Mouse (Mus musculus) heart, postnatal 4 days (tissue): ENCODE data around the gene Brpf1. TPM values are rescaled to one million over a fixed set of nuclear protein-coding genes. Genes with fewer than 3 reads are reported as not detected.

Experiments used
- DNase-seq: peaks from one replicate; pipeline ENCODE4 v3.0.0; 2021
- total RNA-seq, 2 experiments: library from RNA; stranded (reverse); gene quantifications; 2 replicates each; pipeline ENCODE4 v1.2.3; 2021

Gene Brpf1
- 10 to 100 TPM; 21.8 to 23.8 TPM for total RNA-seq

DNA sequence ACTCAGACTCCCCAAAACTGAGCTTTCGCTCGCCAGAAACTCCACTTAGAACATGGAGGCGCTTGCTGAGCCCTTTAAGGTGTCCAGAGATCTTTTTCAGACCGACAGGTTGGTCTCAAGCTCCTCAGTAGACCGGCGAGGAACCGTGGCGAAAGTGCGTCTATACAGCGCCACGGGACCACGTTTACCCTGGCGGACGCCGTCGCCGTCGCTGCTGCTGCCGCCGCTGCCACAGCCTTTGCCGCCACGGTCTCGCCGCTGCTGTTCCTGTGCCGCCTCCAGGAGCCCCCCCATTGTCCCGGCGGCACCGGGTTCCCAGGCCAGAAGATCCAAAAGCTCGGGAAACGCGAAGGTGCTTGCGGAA lies at the start of gene Brpf1:
Gene Brpf1 (plus strand): TSS at position 152 of the 364 bp plus-strand sequence.
- no peak for DNase-seq

DNA sequence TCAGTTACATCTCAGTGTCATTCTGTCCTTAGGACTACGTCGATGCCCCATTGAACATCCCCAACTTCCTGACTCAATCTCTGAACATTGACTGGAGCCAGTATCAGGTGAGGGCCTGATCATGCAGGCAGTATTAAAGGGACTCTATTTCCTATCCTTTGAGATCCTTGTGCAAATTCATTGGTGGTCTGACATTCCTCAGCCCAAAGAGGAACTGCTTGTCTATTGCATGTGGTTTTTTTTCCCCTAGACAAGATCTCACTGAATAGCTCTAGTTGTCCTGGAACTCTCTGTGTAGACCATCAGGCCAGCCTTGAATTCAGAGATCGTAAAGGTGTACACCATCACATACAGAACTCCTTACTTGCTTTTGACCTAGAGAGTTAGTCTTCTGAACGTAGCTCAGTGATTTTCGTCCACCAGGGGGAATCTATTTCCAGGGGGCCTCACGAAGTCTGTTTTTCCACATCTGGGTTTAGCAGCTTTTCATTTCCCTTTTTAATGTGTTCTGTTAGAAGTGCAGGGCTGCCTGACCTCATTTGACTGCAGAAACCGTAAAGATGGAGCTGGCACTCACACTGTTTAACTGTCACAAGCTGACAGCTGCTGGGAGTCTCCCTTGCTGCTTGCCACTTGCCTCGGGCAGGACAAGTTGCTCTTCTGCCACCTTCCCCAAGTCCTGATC lies 45.6 kb upstream of the Brpf1 start:
- no peak for DNase-seq

DNA sequence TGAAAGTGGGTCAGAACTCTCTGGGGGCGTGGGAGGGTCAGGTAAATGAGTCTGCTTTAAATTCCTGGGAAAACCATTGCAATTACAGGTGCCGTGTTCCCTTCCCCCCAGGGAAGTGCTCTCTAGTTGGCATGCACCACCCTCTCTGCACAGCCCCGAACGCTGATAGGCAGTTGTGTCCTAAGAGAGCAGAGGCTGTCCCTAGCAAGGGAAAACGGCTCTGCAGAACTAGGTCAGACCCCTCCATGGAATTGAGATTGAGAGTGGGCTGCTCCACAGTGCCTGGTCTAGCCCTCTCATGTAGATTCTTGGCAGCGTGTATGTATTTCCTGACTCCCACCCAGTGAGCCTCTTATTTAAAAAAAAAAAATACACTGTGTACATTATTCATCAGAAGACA lies 43.4 kb upstream of the Brpf1 start:
- DNase-seq = no peak

DNA sequence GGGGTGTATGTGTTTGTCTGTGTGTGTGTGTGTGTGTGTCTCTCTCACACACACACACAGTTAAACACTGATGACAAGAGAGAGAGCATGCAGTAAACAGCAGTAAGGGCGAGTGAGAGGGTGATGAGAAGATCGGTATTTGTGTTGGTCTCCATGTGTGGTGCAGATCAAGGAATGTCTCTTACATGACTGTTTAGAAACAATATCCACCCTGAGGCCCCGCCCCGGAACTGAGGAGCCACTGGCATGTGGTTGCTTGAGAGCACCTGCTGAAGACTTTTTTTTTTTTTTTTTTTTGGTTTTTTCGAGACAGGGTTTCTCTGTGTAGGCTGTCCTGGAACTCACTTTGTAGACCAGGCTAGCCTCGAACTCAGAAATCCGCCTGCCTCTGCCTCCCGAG lies 42.5 kb upstream of the Brpf1 start:
- no peak for DNase-seq

DNA sequence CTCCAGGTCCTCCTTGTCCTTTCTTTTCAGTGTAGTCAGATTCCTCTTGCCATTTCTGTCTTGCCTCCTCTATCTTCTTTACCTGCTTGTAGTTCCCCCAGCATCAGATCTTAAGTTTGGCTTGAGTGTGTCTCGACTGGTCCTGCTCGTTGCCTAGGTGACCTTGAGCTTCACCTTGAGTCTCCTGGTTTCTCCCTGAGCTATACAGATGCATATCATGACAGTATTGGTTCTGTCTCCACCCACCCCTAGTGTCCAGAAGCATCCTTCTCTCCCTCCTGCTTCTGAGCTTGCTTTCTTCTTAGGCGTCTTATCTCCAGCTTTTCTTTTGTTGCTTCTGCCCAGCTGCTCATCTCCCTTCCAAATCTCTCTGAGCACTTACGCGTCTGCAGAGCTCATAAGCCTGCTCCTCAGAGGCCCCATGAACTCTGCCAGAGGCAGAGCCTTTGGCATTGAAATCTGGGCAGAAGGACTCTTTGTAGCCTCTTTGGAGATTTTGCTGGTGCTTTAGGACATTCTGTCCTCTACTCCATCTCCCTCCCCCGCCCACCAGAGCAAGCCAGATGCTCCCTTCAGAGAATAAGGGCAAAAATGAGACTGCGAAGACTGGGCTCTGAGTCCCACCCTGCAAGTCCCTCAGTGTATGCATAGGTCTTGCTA lies 39.8 kb upstream of the Brpf1 start:
- no peak for DNase-seq

DNA sequence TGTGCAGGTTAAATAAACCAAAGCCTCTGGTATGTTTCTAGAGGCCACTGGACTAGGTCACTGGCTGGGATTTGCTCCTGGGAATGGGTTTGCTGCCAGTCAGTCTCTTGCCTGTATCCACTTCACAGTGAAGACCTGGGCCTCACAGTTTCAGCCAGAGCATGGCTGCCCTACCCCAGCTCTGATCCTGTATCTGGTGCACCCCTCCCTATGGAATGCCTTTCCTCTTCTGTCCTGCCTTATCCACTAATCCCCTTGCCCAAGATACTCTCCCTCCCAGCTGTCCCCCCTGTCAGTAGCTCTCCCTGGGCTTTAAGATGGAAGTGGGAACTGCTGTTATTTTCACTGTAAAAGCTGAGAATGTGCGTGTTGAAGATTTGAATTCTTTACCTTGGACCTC lies 38.9 kb upstream of the Brpf1 start:
- no peak for DNase-seq

DNA sequence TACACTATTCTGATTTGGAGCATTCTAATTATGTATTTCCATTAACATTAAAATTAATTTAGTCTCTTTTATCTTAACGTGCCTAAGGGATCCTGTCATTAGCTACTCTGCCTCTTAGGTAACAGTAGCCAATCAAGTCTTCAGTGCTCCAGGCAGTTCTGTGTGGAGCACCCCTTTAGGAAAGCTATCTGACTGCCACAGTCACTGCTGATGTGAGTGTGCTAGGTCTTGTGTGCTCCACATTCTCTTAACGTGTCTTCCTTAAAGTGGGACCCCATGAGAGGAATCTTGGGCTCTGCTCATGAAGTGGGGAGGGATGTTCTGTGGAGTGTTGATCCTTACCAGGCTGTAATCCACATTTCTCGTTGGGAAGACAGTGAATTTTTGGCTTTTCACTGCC lies 34.6 kb upstream of the Brpf1 start:
- no peak for DNase-seq

DNA sequence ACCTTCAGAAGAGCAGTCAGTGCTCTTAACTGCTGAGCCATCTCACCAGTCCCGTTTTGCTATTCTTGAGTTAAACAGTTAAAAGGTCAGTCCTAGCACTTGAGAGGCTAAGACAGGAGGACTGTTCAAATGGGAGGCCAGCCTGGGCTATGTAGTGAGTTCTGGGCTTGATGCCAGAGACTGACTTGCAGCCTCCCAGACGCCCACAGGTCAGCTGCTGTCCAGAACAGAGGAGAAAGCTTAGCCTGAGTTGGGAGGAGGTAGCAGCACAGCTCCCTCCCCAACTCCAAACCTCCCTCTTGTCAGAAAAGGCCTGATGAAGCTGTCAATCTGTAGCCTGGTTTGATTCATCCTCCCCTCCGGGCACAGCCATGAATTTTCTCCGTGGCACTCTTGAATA lies 30.1 kb upstream of the Brpf1 start:
- DNase-seq = no peak

DNA sequence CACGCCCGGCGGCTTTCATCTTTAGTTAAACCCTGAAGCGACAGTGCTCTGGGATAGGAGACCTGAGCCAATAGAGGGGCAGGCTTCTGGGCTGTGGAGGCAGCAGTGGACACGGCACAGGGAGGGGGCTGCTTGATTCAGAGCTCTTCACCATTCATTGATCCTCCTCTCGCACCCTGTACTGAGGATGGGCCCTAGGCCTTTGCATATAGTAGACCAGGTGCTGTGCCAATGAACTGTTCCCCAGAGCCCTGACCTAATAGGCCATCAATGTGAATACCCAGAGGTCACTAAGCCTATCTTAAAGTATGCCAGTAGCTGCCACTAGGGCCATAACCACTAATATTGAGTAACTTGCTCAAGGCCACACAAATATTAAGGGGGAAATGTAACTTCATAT lies 25.3 kb upstream of the Brpf1 start:
- no peak for DNase-seq

DNA sequence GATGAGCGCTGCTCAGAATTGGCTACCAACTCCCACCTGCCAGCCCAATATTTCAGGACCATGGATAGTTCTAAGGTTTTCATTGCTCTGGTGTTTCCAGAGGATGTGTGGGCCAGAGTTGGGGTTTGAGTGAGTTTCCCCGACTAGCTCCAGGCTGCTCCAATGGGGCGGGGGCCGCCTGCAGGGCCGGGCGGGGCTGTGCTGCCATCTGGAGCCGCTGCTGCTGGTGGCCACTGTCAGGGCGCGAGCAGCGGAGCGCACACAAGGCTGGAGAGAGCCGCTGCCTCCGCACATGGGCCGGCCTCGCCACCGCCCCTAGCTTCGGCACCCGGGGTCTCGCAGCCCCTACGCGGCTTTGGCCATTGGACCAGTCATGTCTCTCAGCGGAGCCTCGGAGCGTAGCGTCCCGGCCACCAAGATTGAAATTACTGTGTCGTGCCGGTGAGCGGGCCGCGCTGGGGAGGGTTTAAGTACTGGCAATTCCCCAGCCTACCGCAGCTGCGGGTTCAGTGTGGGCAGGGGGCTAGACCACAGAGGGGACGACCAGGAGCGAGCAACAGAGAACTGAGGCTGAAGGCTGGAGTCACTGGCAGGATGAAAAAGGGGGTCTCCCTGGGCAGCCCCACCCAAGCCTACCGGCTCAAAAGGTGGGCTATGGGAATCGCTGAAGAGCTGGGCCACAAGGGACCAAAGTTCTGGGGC lies 24.7 kb upstream of the Brpf1 start, which contains the start of gene Cpne9:
Gene Cpne9 (plus strand): TSS at position 207 of the 702 bp plus-strand sequence.
- DNase-seq = peak; percentile 15

DNA sequence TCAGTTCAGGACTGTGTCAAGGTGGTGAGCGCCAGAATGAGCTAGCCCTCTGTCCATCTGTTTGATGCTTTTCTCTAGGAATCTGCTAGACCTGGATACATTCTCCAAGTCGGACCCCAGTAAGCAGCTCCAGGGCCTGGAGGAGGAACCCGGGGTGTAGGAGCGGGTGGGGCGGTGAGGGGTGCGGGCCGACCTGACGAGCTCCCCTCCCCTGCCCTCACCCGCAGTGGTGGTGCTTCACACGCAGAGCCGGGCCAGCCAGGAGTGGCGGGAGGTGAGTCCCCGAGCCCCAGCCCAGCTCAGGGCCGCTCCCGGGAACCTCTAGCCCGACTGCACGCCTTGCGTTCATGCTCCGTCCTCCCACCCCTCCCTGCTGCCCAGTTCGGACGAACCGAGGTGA lies 24.0 kb upstream of the Brpf1 start:
- no peak for DNase-seq

DNA sequence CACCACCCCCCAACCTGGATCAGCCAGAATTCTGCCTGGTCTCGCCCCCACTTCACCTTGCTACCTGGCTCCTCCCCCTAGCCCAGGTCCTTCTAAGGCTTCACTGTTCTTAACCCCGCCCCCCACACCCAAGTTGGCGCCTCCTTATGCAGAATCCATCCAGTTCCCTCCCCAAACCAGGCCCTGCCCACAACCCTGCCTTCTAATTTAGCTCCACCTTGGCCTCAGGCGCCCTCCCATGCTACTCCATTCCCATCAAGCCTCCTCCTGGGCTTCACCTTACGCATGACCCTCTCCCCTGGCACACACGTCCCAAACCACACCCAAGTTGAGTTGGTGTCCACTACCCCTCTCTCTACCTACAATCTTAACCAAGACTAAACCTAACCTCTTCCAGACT lies 23.4 kb upstream of the Brpf1 start:
- DNase-seq = no peak

DNA sequence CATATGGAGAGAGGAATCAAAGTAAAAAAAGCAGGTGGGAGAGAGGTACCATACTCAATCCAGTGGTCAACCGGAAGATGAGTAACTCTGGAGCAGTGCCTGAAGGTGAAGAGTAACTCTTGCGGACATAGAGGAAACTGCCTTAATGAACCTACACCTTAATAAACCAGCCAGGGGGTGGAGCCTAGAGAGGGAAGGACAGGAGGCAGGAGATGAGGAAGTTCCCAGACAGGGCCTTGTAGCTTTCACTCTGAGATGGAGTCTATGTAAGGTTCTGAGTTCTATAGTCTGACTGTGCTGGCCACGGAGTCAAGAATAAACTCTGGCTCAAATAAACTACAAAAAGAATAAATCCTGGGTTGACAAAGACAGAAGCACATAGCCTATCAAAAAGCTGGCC lies 22.0 kb upstream of the Brpf1 start:
- no peak for DNase-seq

DNA sequence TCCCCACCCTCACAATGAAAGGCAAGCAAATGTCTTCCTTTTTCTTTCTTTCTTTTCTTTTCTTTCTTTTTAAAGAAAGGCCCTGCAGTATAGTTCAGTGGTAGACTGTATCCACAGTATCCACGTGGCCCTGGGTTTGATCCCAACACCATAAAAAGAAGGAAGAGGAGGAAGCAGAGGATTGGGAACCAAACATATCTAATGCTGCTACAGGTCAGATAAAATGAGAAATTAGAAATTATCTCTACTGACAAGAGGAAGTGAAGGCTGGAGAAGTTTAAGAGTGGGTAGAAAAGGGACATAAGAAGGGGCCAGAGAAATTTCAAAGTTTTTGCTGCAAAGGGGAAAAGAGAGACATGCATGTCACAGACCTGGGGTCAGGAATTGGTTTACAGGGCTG lies 20.6 kb upstream of the Brpf1 start:
- no peak for DNase-seq

DNA sequence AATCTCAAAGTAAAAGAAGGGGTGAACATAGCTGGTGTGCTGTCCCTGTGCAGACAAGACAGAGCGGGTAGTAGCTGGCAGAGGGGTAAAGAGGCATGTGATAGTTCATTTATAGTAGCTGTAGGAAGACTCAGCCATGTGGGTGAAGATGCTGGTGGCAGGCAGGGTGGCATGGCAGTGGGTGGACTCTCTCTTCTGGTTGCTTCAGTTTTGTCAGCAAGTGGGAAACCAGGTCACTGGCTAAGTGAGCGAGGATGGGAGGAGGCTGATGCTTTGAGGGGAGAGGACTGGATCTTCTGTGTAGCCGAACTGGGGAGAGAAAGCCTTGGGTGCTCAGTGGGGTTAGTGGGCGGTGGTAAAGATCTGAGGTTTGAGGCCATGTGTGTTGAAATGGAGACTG lies 19.7 kb upstream of the Brpf1 start:
- no peak for DNase-seq

DNA sequence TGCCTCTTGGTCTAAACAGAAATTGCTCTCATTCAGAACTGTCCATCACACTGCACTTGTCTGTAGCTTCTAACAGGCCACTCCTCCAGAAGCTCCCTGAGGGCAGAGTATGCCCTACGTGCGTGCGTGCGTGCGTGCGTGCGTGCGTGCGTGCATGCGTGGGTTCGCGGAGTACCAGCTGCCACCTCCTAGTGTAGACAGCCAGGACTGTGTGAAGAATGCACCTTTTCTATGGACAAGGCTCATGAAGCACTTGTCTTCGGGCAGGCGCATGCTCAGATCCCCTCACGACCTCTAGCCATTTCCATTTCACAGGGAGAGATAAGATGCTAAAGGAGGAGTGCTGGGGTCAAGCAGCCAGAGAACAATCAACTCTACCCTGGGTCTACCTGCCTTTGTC lies 17.6 kb upstream of the Brpf1 start:
- DNase-seq = no peak

DNA sequence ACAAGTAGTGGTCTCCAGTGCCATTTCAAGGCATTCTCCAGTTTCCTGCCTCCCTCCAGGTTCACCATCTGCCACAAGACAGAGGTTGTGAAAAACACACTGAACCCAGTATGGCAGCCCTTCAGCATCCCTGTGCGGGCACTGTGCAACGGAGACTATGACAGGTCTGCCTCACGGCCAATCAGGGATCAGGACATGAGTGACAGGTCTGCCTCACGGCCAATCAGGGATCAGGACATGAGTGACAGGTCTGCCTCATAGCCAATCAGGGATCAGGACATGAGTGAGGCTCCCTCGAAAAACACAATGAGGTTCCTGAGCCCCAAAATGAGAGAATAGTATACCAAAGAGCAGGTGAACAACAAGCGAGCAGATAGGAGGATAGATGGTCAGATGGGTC lies 16.6 kb upstream of the Brpf1 start:
- no peak for DNase-seq

DNA sequence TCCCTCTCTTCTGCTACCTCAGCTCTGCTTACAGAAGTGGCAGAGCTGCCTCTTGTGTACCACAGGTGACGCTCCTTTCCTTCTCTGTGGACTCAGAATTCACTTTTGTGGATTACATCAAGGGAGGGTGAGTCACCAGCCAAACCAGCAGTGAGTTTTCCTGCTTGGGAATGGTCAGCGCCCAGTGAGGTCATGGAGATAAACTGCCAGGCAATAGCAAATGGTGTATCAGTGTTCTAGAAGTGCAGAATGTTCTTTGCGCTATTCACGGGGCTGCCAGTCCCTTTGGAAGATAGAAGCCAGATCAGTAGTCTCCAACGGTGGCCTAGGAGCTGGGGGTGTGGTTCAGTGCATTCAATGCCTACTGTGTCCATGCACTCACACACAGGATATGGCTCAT lies 14.0 kb upstream of the Brpf1 start:
- DNase-seq = no peak

DNA sequence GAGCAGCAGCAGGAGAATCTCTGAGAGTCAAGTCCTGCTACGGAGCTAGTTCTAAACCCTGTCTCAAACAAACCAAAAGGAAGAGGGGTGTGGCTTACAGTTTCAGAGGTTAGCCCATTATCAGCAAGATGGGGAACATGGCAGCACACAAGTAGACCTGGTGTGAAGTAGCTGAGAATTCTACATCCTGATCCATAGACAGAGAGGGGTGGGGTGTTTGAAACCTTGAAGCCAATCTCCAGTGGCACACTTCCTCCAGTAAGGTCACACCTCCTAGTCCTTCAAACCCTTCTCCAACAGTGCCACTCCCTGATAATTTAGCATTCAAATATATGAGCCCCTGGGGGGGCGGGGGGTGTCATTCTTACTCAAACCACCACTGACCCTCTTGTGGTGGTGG lies 10.9 kb upstream of the Brpf1 start:
- no peak for DNase-seq

DNA sequence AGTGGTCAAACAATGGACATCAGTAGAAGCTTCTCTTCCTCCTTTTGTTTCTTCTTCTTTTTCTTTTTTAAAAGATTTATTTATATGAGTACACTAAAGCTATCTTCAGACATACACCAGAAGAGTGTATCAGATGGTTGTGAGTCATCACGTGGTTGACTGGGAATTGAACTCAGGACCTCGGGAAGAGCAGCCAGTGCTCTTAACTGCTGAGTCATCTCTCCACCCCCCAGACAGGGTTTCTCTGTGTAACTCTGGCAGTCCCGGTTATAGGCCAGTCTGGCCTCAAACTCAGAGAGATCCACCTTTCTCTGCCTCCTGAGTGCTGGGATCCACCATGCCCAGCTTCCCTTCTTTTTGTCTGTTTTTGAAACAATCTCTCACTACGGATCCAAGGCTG lies 10.3 kb upstream of the Brpf1 start:
- DNase-seq = no peak

DNA sequence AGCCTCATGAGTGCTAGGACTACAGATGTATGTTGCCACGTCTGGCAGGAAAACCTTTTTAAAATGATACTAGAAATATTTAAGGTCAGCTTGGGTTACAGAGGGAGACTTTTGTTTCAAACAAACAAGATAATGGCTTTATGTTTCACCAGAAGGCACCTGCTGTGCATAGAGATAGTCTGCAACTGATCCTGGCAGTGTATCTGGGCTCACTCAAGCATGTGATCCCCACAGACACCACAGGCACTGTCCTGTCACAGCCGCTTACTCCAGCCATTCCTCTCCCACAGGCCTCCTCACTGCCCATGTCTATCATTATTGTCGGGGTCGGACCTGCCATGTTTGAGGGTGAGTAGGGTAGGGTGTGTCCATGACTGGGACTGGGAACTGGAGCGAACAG lies 5.6 kb upstream of the Brpf1 start:
- no peak for DNase-seq

DNA sequence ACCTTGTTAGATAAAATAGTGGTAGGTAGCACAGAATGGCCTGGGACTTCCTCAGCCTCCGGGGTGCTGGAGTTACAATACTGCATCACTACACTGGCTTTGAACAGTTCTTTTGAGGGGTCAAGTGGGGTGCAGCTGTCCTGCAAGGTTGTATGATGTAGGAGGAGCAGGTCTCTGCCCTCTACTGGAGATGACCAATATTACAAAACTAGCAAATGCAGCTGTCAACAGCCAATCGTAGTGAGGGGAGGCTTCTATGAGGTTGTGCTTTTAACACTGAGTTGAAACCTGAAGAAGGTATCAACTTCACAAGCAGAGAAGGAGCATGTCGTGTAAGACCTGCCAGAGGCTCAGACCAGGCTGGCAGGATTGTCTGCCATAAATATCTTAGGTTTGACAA lies 4.7 kb upstream of the Brpf1 start:
- no peak for DNase-seq

DNA sequence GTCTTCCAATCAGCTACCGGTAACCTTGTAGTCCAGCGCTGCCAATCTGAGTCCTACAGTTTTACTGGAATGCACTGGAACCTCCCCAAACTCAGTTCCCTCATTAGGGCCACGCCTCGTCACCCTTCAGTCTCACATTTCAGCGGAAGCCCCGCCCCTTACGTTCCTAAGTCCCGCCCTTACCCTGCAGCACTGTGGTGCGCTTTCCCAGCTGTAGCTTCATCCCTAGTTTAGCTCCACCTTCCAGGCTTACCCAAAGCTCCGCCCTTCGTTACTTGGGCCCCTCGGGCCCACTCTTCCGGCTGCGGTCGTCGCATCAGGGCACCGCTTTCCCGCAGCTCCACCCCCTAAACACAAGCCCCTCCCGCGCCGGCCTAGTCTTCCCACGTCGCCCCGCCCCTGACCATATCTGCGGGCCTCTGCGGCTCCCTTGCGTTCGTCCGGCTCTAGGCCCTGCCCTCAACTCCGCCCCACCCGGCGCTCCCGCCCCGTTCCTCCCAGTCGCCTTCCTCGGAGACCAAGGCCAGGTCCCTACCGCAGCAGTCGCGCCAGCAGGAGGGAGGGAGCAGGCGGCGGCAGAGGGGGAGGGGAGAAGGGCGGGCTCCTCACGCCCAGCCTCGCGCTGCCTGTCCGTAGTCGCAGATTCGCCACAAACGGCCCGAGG lies 483 bp upstream of the Brpf1 start:
- DNase-seq = peak; percentile 100
